Mouse (Mus musculus) layer of hippocampus, postnatal 25 days (tissue): ENCODE data around the gene Gm21983. TPM values are rescaled to one million over a fixed set of nuclear protein-coding genes. Genes with fewer than 3 reads are reported as not detected.

Source experiments
- DNase-seq, 2 experiments: peaks; one replicate each; pipeline ENCODE4 v3.0.0; 2022; ENCODE audit warnings: mixed read lengths in 2 of 2, low spot score in 1 of 2; ENCODE audit errors: extremely low spot score in 1 of 2
- total RNA-seq, 2 experiments: library from RNA; stranded (reverse); gene quantifications; 2 replicates each; pipeline ENCODE4 v1.2.3; 2021

The Gm21983 gene
- total RNA-seq, 2 experiments from 2014 or later, result not detected

GRCm38 (mm10) chr7:27189271-27189931 lies 8.5 kb upstream of the Gm21983 start:
- no peak for DNase-seq

- DNase-seq, result no peak
These were observed 5.1 kb upstream of the Gm21983 start for GRCm38 (mm10) chr7:27185986-27186385.

GRCm38 (mm10) chr7:27184964-27185363 lies 4.1 kb upstream of the Gm21983 start:
- DNase-seq, result no peak

GRCm38 (mm10) chr7:27182498-27182897 lies 1.6 kb upstream of the Gm21983 start:
- DNase-seq, result no peak

- no peak for DNase-seq
These were observed 850 bp downstream of the Gm21983 start for GRCm38 (mm10) chr7:27180036-27180435.

- no peak for DNase-seq
These were observed 1.5 kb downstream of the Gm21983 start for GRCm38 (mm10) chr7:27179217-27179918.

GRCm38 (mm10) chr7:27178324-27179216 lies 2.3 kb downstream of the Gm21983 start, which contains the start of gene Rab4b:
Gene Rab4b (minus strand): TSS chr7:27178896.
- peak; percentile 94 to 95 for DNase-seq

- no peak for DNase-seq
These were observed 3.0 kb downstream of the Gm21983 start for GRCm38 (mm10) chr7:27177942-27178323.

GRCm38 (mm10) chr7:27174896-27175295 lies 6.0 kb downstream of the Gm21983 start:
- DNase-seq, result no peak

- DNase-seq, result no peak
These were observed 6.4 kb downstream of the Gm21983 start for GRCm38 (mm10) chr7:27174496-27174895.

GRCm38 (mm10) chr7:27170981-27171380 lies 9.9 kb downstream of the Gm21983 start:
- DNase-seq, result no peak

- DNase-seq, result no peak
These were observed 12.5 kb downstream of the Gm21983 start for GRCm38 (mm10) chr7:27168371-27168770.

GRCm38 (mm10) chr7:27167475-27168094 lies 13.3 kb downstream of the Gm21983 start:
- DNase-seq, result no peak

- peak; percentile 94 to 96 for DNase-seq
These were observed 14.0 kb downstream of the Gm21983 start, which contains the start of gene Egln2 for GRCm38 (mm10) chr7:27166614-27167474. Gene Egln2 (minus strand): TSS chr7:27166802.

GRCm38 (mm10) chr7:27166229-27166613 lies 14.7 kb downstream of the Gm21983 start:
- peak in 1 of 2 experiments; percentile 63 for DNase-seq

- DNase-seq, result no peak
These were observed 15.2 kb downstream of the Gm21983 start for GRCm38 (mm10) chr7:27165696-27166095.

- no peak for DNase-seq
These were observed 15.8 kb downstream of the Gm21983 start for GRCm38 (mm10) chr7:27165007-27165655.

- peak in 1 of 2 experiments; percentile 17 for DNase-seq
These were observed 16.6 kb downstream of the Gm21983 start for GRCm38 (mm10) chr7:27164112-27164947.
